ENCODE assay signal across 7 mouse cellular contexts in the genomic region with DNA sequence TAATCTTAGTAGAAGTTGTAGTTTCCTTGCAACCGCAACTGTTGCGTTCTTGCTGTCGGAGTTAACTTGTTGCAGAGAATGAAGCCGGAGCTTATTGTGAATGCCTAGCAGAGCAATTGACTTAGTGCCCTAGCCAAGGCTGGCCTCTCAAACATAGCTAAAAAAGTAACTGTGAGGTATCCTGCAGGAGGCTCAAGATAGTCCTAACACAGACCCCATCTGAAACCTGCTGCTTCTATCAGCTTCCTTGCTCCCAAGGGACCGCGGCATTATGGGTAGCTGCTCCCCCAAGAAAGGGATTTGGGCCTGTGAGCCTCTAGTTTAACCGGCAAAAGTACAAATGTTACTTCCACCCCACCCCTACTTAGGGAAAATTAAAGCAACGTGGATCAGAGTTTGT. TPM values are rescaled to one million over a fixed set of nuclear protein-coding genes. Genes with fewer than 3 reads are reported as not detected.
DNase-seq lines count a peak whose midpoint lies in the region; ATAC-seq and TF ChIP-seq lines count a peak whose summit lies in the region.

No protein-coding gene starts in this region.

- TF ChIP-seq EP300 in lung, postnatal 0 days (IDR thresholded peaks at IDR 0.05), result no peak

- TF ChIP-seq CTCF in lung, postnatal 0 days (IDR thresholded peaks at IDR 0.05), result no peak

- no peak for DNase-seq in lung, postnatal 0 days (ENCODE audit: low spot score)
- DNase-seq in lung, postnatal 36 days, result no peak
- no peak for DNase-seq in liver, embryonic 11.5 days (ENCODE audit: low spot score)
- no peak for DNase-seq in adrenal gland, adult 2 months
- DNase-seq in Muller cell, postnatal 12 days (ENCODE audit: inconsistent ontology term), result no peak

- no peak overlapping the region for H3K9ac ChIP-seq in lung, postnatal 0 days (replicated peaks; ENCODE audit: low read depth)
- H3K9ac ChIP-seq in heart, embryonic 11.5 days (ENCODE audit: low read depth, low read length), result peak overlapping the region; percentile 95; the same call in 1 of the 2 replicates
- H3K9ac ChIP-seq in liver, embryonic 11.5 days (ENCODE audit: low read depth, low read length), result no peak overlapping the region; the same call in 1 of the 2 replicates
- H3K9ac ChIP-seq in stomach, embryonic 16.5 days (ENCODE audit: low read length), result peak overlapping the region; percentile 99

- ATAC-seq in lung, postnatal 0 days, result no peak
- ATAC-seq in heart, embryonic 11.5 days (replicated peaks; ENCODE audit: insufficient number of reproducible peaks, low FRiP score, low TSS enrichment), result no peak
- no peak for ATAC-seq in liver, embryonic 11.5 days (replicated peaks; ENCODE audit: low FRiP score)
- no peak for ATAC-seq in stomach, embryonic 16.5 days (ENCODE audit: insufficient read depth, low FRiP score)

- H3K4me3 ChIP-seq in lung, postnatal 0 days (ENCODE audit: low read depth, low read length), result no peak overlapping the region
- peak overlapping the region; percentile 80 for H3K4me3 ChIP-seq in heart, embryonic 11.5 days (ENCODE audit: low read depth, low read length)
- no peak overlapping the region for H3K4me3 ChIP-seq in liver, embryonic 11.5 days (ENCODE audit: low read depth, low read length)
- H3K4me3 ChIP-seq in stomach, embryonic 16.5 days (replicated peaks; ENCODE audit: low read length), result peak overlapping the region; percentile 88

- no peaks in the 10 kb centered on the region for H3K9me3 ChIP-seq in lung, postnatal 0 days (ENCODE audit: low read length)
- no peaks in the 10 kb centered on the region for H3K9me3 ChIP-seq in heart, embryonic 11.5 days (replicated peaks; ENCODE audit: control insufficient read depth, low read length)
- H3K9me3 ChIP-seq in liver, embryonic 11.5 days (ENCODE audit: control insufficient read depth, low read length), result no peaks in the 10 kb centered on the region
- no peaks in the 10 kb centered on the region for H3K9me3 ChIP-seq in stomach, embryonic 16.5 days (replicated peaks; ENCODE audit: control insufficient read depth, low read length)

- H3K27me3 ChIP-seq in lung, postnatal 0 days (replicated peaks; ENCODE audit: insufficient read depth, low read length), result no peaks in the 10 kb centered on the region
- H3K27me3 ChIP-seq in heart, embryonic 11.5 days (ENCODE audit: control insufficient read depth, insufficient read depth, low read length), result no peaks in the 10 kb centered on the region
- no peaks in the 10 kb centered on the region for H3K27me3 ChIP-seq in liver, embryonic 11.5 days (replicated peaks; ENCODE audit: control insufficient read depth, insufficient read depth, low read length)
- H3K27me3 ChIP-seq in stomach, embryonic 16.5 days (ENCODE audit: control insufficient read depth, insufficient read depth, low read length), result no peaks in the 10 kb centered on the region

- WGBS in lung, postnatal 0 days, result 37% methylated on average over 8 of the region's 8 CpGs
- WGBS in heart, embryonic 11.5 days (ENCODE audit: insufficient replicate concordance), result 36% methylated on average over 8 of the region's 8 CpGs
- 53% methylated on average over 8 of the region's 8 CpGs for WGBS in liver, embryonic 11.5 days
- WGBS in stomach, embryonic 16.5 days, result 43% methylated on average over 8 of the region's 8 CpGs

- peak overlapping the region; percentile 99 for H3K27ac ChIP-seq in lung, postnatal 0 days (ENCODE audit: low read length)
- no peak overlapping the region for H3K27ac ChIP-seq in heart, embryonic 11.5 days (ENCODE audit: low read depth, low read length)
- no peak overlapping the region for H3K27ac ChIP-seq in liver, embryonic 11.5 days (ENCODE audit: low read depth, low read length)
- peak overlapping the region; percentile 100 for H3K27ac ChIP-seq in stomach, embryonic 16.5 days (ENCODE audit: low read length)

- H3K36me3 ChIP-seq in lung, postnatal 0 days (ENCODE audit: insufficient read depth, low read length), result peaks cover 25% of the 10 kb centered on the region
- peaks cover 15% of the 10 kb centered on the region for H3K36me3 ChIP-seq in heart, embryonic 11.5 days (ENCODE audit: control insufficient read depth, insufficient read depth, low read length)
- H3K36me3 ChIP-seq in liver, embryonic 11.5 days (ENCODE audit: control insufficient read depth, insufficient read depth, low read length), result peaks cover 4% of the 10 kb centered on the region; the same call in 1 of the 2 replicates
- H3K36me3 ChIP-seq in stomach, embryonic 16.5 days (ENCODE audit: control insufficient read depth, insufficient read depth, low read length), result 0 out of 2 replicates have a peak, but pooled peaks cover 3% of the 10 kb centered on the region

- H3K4me2 ChIP-seq in lung, postnatal 0 days (replicated peaks; ENCODE audit: low read depth, low read length), result peak overlapping the region; percentile 62
- H3K4me2 ChIP-seq in heart, embryonic 11.5 days, result peak overlapping the region; percentile 76
- peak overlapping the region; percentile 78 for H3K4me2 ChIP-seq in liver, embryonic 11.5 days
- H3K4me2 ChIP-seq in stomach, embryonic 16.5 days (ENCODE audit: low read depth, low read length), result peak overlapping the region; percentile 87

- peaks cover 21% of the 10 kb centered on the region for H3K4me1 ChIP-seq in lung, postnatal 0 days (ENCODE audit: insufficient read depth, low read depth, low read length)
- H3K4me1 ChIP-seq in heart, embryonic 11.5 days (ENCODE audit: control insufficient read depth, insufficient read depth, low read length), result peaks cover 16% of the 10 kb centered on the region
- H3K4me1 ChIP-seq in liver, embryonic 11.5 days (replicated peaks; ENCODE audit: control insufficient read depth, insufficient read depth, low read length), result peaks cover 14% of the 10 kb centered on the region
- peaks cover 33% of the 10 kb centered on the region for H3K4me1 ChIP-seq in stomach, embryonic 16.5 days (ENCODE audit: control insufficient read depth, insufficient read depth, low read length)

RNA-seq across cellular contexts. Expression of gene Nfkbia, which starts 0.9 kb away (rescaled TPM):
- 184 and 297 TPM in 2 replicates for polyA plus RNA-seq in lung, postnatal 0 days (2015; fragmentation: Nextera tagmentation; extraction: Ambion mirVana)
- 42.6 and 52.2 TPM in 2 replicates for polyA plus RNA-seq in heart, embryonic 11.5 days (2014; fragmentation: Nextera tagmentation; extraction: Ambion mirVana)
- 25.8 TPM in 2 replicates for polyA plus RNA-seq in liver, embryonic 11.5 days (2014; fragmentation: Nextera tagmentation; extraction: Ambion mirVana)
- polyA plus RNA-seq in stomach, embryonic 16.5 days (2015; fragmentation: Nextera tagmentation; extraction: Ambion mirVana), result 86.6 and 93.5 TPM in 2 replicates
- 10 to 100 TPM; 90.6 to 94.6 TPM for total RNA-seq in adrenal gland, adult 2 months (2021)
- polyA plus RNA-seq in adrenal gland, adult 2 months (2012; rRNA removed), result 197 and 256 TPM in 2 replicates

Comparison
In these comparisons a context has a peak if more than half of its experiments do, and no peak if none do; other contexts are left out.
1. H3K27ac ChIP-seq: peak in lung, postnatal 0 days (single experiment) and stomach, embryonic 16.5 days (single experiment); none in heart, embryonic 11.5 days (single experiment) and liver, embryonic 11.5 days (single experiment).
2. H3K4me3 ChIP-seq: peak in heart, embryonic 11.5 days (single experiment) and stomach, embryonic 16.5 days (single experiment); none in lung, postnatal 0 days (single experiment) and liver, embryonic 11.5 days (single experiment).
3. H3K9ac ChIP-seq: peak in heart, embryonic 11.5 days (single experiment) and stomach, embryonic 16.5 days (single experiment); none in lung, postnatal 0 days (single experiment) and liver, embryonic 11.5 days (single experiment).
4. Peak in every context shown above with its lines, with median percentiles within 50 percentile points of each other: H3K4me2 ChIP-seq.